Mouse (Mus musculus) cerebellum, adult 9-10 months (tissue): ENCODE results near the gene Ctsa.

Source experiments
- DNase-seq: peaks from one replicate; pipeline ENCODE4 v3.0.0; 2022

Ctsa gene

DNA sequence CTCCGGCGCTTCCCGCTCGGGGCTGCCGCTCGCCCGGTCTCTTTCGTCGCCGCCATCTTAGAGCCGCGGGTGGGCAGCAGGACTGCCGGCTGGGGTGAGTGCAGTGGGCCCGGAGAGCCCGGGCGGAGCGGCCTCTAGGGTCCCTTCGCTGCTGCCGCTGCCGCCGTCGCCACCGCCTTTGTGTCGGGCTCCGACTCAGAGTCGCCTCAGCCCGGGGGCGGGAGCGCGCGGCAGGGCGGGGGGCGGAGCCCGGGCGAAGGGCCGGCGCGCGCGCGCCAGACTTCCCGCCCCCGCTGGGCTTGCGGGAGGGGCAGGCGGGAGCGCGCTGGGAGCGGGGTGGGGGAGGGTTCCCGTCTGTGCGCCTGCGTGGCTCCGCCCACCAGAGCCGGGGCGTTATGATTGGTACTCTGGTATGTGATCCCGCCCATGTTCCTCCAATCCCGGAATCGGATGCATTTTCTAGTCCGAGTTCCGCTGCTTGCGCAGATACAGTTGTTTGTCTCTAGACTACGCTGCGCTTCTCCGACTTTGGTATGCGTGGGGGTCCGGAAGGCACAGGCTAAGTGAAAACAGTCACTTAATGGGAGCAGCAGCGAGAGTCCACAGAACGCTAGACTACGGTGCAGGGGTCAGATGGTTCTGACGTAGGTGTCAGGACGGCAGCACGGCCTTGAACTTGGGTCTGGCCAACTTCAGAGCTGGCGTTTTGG, 47.0 kb downstream of the Ctsa start:
- peak; percentile 95 for DNase-seq

DNA sequence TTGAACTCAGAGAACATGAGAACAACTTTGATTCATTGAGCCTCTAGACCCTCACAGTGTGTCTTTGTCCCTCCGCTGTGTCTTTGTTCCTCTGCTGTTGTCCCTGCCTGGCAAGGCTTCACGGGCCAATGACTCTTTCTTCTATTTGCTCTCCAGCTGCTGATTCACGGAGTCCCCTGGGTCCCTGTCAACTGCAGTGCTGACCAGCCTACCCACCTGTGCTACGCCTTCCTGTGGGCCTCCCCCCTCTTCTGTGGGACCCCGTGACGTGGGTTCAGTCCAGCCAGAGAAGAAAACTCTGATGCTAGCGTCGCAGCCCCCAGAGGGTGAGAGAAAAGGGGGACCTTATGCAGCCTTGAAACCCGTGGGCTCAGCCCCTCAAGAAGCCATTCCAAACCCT, 49.9 kb downstream of the Ctsa start:
- DNase-seq, result peak; percentile 38

DNA sequence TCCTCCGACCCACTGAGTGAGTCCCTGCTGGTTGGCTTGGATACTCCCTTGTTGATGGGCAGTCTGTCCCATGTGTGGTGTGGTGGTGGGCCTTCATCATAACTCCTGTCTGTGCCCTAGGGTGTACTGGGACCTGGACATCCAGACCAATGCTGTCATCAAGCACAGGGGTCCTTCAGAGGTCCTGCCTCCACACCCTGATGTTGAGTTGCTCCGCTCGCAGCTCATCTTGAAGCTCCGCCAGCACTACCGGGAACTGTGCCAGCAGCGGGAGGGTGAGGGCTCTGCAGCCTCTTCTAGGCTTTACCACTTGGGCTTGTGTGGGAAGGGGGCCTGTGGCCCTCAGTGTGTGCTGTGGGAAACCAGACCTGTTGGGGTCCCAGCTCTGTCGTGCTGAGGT, 53.1 kb downstream of the Ctsa start:
- DNase-seq, result peak; percentile 82

DNA sequence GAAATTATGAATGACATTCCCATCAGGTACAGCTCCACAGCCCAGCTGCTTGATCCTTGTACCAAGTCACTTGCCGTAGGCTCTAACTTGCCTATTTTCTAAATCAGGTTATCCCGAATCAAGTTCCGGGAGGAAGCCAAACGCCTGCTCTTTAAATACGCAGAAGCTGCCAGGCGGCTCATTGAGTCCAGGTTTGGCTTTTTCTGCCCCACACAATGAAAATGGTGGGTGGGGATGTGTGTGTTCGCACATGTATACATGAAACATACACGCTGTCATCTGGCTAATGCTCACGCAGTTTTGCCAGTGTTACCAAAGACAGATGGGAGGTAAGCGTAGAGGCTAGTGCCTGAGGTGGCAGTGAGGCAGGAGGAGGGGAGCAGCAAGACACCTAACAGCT, 53.9 kb downstream of the Ctsa start:
- peak; percentile 40 for DNase-seq

DNA sequence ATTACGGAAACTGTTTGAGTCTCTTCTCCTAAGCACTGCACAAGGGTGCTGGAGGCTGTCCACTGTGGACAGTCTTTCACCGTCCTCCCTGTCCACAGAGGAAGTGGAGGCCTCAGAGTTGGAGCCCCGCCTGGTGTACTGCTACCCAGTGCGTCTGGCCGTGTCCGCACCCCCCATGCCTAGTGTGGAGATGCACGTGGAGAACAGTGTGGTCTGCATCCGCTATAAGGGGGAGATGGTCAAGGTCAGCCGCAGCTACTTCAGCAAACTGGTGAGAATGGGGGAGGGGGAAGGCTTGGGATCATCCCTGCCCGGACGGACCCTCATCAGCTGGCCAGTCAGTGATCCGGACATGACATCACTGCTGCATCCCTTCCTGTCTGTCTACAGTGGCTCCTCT, 56.3 kb downstream of the Ctsa start:
- no peak for DNase-seq

DNA sequence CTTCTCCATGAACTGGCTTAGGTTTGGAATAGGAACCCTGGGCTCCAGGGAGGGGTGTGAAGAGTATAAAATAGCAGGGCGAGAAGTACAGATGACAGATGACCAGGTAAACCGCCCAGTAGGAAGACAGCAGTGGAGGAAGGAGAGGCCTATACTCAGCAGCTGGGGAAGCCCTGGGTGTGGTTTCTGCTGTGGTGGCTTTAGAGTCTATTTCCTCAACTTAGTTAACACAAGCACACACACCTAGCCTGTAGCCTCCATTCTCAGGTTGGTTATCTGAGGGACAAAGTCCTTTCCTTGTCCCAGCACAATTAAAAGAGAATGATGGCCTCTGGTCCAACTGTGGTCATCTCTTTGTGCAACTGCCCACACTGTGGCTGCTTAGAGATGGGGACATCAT, 57.3 kb downstream of the Ctsa start:
- no peak for DNase-seq
